Mouse (Mus musculus): ENCODE data around the gene Mcoln2.
"Not testable (repeated sequence)": the region's sequence is repeated elsewhere in the genome, so short reads cannot be mapped to it uniquely, and the experiment has no call there.

Gene Mcoln2

GRCm38 (mm10) chr3:146180986-146181385 is 31.4 kb downstream of the Mcoln2 start:
- in situ Hi-C loops (cut with MboI; ENCODE audit: low sequenced_read_pairs), result loop anchor here (5.0 to 10.0 kb wide), 2 partner anchors 94 to 124 kb away; no protein-coding TSS in a partner anchor

GRCm38 (mm10) chr3:146184992-146185657 is 35.5 kb downstream of the Mcoln2 start:
- in situ Hi-C loops (cut with MboI; ENCODE audit: low sequenced_read_pairs), result loop anchor here (5.0 to 10.0 kb wide), 2 partner anchors 90 to 128 kb away; no protein-coding TSS in a partner anchor

- in situ Hi-C loops (cut with MboI; ENCODE audit: low sequenced_read_pairs), result loop anchor here (10.0 kb wide), 1 partner anchor 89 kb away; no protein-coding TSS in a partner anchor
These were observed 36.4 kb downstream of the Mcoln2 start for GRCm38 (mm10) chr3:146186033-146186432.

GRCm38 (mm10) chr3:146189933-146190332 is 40.3 kb downstream of the Mcoln2 start:
- in situ Hi-C loops (cut with MboI; ENCODE audit: low sequenced_read_pairs), result loop anchor here (10.0 kb wide), 1 partner anchor 85 kb away; no protein-coding TSS in a partner anchor

- in situ Hi-C loops (cut with MboI; ENCODE audit: low sequenced_read_pairs), result no loop called here
These were observed 42.9 kb downstream of the Mcoln2 start for GRCm38 (mm10) chr3:146192507-146192906.

GRCm38 (mm10) chr3:146195153-146195552 is 45.5 kb downstream of the Mcoln2 start:
- in situ Hi-C loops (cut with MboI; ENCODE audit: low sequenced_read_pairs), result no loop called here

- in situ Hi-C loops (cut with MboI; ENCODE audit: low sequenced_read_pairs), result no loop called here
These were observed 46.7 kb downstream of the Mcoln2 start for GRCm38 (mm10) chr3:146196301-146196700.

GRCm38 (mm10) chr3:146196780-146197743 is 47.4 kb downstream of the Mcoln2 start:
- in situ Hi-C loops (cut with MboI; ENCODE audit: low sequenced_read_pairs), result no loop called here

- in situ Hi-C loops (cut with MboI; ENCODE audit: low sequenced_read_pairs), result no loop called here
These were observed 48.2 kb downstream of the Mcoln2 start for GRCm38 (mm10) chr3:146197785-146198184.

GRCm38 (mm10) chr3:146198803-146199481 is 49.3 kb downstream of the Mcoln2 start:
- in situ Hi-C loops (cut with MboI; ENCODE audit: low sequenced_read_pairs), result no loop called here

- in situ Hi-C loops (cut with MboI; ENCODE audit: low sequenced_read_pairs), result no loop called here
These were observed 49.9 kb downstream of the Mcoln2 start for GRCm38 (mm10) chr3:146199486-146199885.

- in situ Hi-C loops (cut with MboI; ENCODE audit: low sequenced_read_pairs), result no loop called here
These were observed 54.7 kb downstream of the Mcoln2 start for GRCm38 (mm10) chr3:146204375-146204774.

GRCm38 (mm10) chr3:146205305-146205704 is 55.7 kb downstream of the Mcoln2 start:
- in situ Hi-C loops (cut with MboI; ENCODE audit: low sequenced_read_pairs), result no loop called here

- in situ Hi-C loops (cut with MboI; ENCODE audit: low sequenced_read_pairs), result no loop called here
These were observed 57.0 kb downstream of the Mcoln2 start for GRCm38 (mm10) chr3:146206635-146207034.

- in situ Hi-C loops (cut with MboI; ENCODE audit: low sequenced_read_pairs), result no loop called here
These were observed 57.8 kb downstream of the Mcoln2 start for GRCm38 (mm10) chr3:146207440-146207839.

- in situ Hi-C loops (cut with MboI; ENCODE audit: low sequenced_read_pairs), result not testable (repeated sequence)
These were observed 60.1 kb downstream of the Mcoln2 start for GRCm38 (mm10) chr3:146209759-146210158.

GRCm38 (mm10) chr3:146211141-146211747 is 61.6 kb downstream of the Mcoln2 start:
- in situ Hi-C loops (cut with MboI; ENCODE audit: low sequenced_read_pairs), result no loop called here

- in situ Hi-C loops (cut with MboI; ENCODE audit: low sequenced_read_pairs), result no loop called here
These were observed 62.3 kb downstream of the Mcoln2 start for GRCm38 (mm10) chr3:146211964-146212363.

GRCm38 (mm10) chr3:146213336-146213735 is 63.7 kb downstream of the Mcoln2 start:
- in situ Hi-C loops (cut with MboI; ENCODE audit: low sequenced_read_pairs), result no loop called here

- in situ Hi-C loops (cut with MboI; ENCODE audit: low sequenced_read_pairs), result no loop called here
These were observed 66.9 kb downstream of the Mcoln2 start for GRCm38 (mm10) chr3:146216561-146216960.

Measured in CH12F3 (cell line).